Mouse (Mus musculus): ENCODE data around the gene Npnt. TPM values are rescaled to one million over a fixed set of nuclear protein-coding genes. Genes with fewer than 3 reads are reported as not detected.

Npnt gene
- 75.2 TPM for polyA plus RNA-seq (2015; fragmentation: Illumina TruSeq; extraction: RNeasy Lipid Tissue Mini Kit (QIAGEN cat#74804); ENCODE audit: insufficient read depth, low replicate concordance)

DNA sequence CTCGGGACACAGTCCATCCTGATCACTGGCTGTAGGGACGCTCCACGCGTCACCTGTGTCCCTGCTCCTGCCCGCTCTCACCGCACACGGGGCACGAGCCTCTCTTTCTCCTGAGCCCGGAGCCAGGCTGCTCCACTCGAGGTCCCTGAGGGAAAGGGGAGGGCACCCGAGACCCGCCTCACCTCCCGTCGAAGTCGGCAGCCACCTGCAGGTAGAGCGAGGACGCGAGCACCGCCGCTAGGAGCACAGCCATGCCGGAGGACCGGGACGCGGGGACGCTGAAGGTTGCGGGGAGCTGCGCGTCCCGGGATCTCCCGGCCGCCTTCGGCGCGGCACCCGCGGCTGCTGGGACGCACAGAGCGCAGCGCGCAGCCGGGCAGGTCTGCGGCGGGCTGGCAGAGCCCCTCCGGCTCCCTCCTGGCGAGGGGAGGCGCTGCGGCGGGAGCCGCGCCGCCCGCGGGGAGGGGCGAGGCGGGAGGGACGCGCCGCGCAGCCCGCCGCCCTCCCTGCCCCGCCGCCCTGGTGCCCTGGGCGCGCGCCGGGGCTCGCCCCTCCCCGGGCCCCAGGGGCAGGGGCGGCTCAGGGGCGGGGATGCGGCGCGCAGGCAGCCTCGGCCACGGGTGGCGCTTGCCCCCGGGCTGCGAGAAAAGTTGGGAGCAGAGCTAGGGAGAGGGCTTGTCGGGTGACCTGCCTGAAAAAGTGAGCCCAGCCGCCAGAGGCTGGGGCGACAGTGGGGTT, at the start of gene Npnt:
Npnt (minus strand) TSS at position 501 of the 738 bp plus-strand sequence.

Other genes starting within 250 kb of the Npnt start
- 19.6 TPM for gene Ints12, start 141.5 kb upstream of the Npnt start, polyA plus RNA-seq (2015; fragmentation: Illumina TruSeq; extraction: RNeasy Lipid Tissue Mini Kit (QIAGEN cat#74804); ENCODE audit: insufficient read depth, low replicate concordance)
- gene Gstcd, start 141.7 kb upstream of the Npnt start, polyA plus RNA-seq (2015; fragmentation: Illumina TruSeq; extraction: RNeasy Lipid Tissue Mini Kit (QIAGEN cat#74804); ENCODE audit: insufficient read depth, low replicate concordance): 12.5 TPM